Mouse (Mus musculus) small intestine, adult 2 months (tissue): ENCODE measurements around the gene Sntb2.

Source experiments
- CTCF ChIP-seq: fragments of 200-500 bp; IDR thresholded peaks from 2 replicates; pipeline ENCODE4 v1.5.1; 2012; ENCODE audit warnings: low read depth, mild to moderate bottlenecking, control low read depth, inconsistent platforms, low read length, moderate library complexity, mixed read lengths; ENCODE audit not compliant: insufficient replicate concordance, insufficient read length; ENCODE audit errors: extremely low read depth
- POLR2A ChIP-seq: fragments of 200-500 bp; IDR thresholded peaks from 2 replicates; pipeline ENCODE4 v1.6.1; 2012; ENCODE audit warnings: low read depth, mild to moderate bottlenecking, control low read depth, inconsistent platforms, low read length, moderate library complexity

GRCm38 (mm10) chr8:106997416-106997815 is 61.9 kb downstream of the Sntb2 start:
- TF ChIP-seq CTCF (no peak), POLR2A (no peak)
